Mouse (Mus musculus) forebrain, embryonic 14.5 days (tissue): Measurements from ENCODE around the gene Bche. TPM values are rescaled to one million over a fixed set of nuclear protein-coding genes. Genes with fewer than 3 reads are reported as not detected.

Experiments used
- ATAC-seq: fragments of 200-750 bp; cut with Nextera tagmentation; 2 replicates; pipeline ENCODE4 v1.8.0; 2017; ENCODE audit warnings: mild to moderate bottlenecking, moderate library complexity
- DNase-seq: peaks from one replicate; pipeline ENCODE4 v3.0.0-alpha.2; 2015; ENCODE audit warnings: low spot score
- H3K27ac ChIP-seq: fragments of 300-500 bp; sonication (generic); 2 replicates; pipeline ENCODE4 v1.5.1; 2014; ENCODE audit warnings: low read depth, mild to moderate bottlenecking, control low read depth, low read length, moderate library complexity
- H3K27me3 ChIP-seq: fragments of 300-500 bp; sonication (generic); replicated peaks from 2 replicates; pipeline ENCODE4 v1.6.1; 2014; ENCODE audit warnings: low read length, control low read depth, mixed read lengths; ENCODE audit not compliant: control insufficient read depth, insufficient read depth
- H3K36me3 ChIP-seq: fragments of 300-500 bp; sonication (generic); 2 replicates; pipeline ENCODE4 v1.6.1; 2014; ENCODE audit warnings: low read length, control low read depth; ENCODE audit not compliant: control insufficient read depth, insufficient read depth
- H3K4me1 ChIP-seq: fragments of 300-500 bp; sonication (generic); 2 replicates; pipeline ENCODE4 v1.6.1; 2014; ENCODE audit warnings: antibody characterized with exemption, low read length, control low read depth; ENCODE audit not compliant: control insufficient read depth, insufficient read depth
- H3K4me2 ChIP-seq: fragments of 300-500 bp; sonication (generic); 2 replicates; pipeline ENCODE4 v1.6.1; 2014; ENCODE audit warnings: mild to moderate bottlenecking, control low read depth, low read length
- H3K4me3 ChIP-seq: fragments of 300-500 bp; sonication (generic); 2 replicates; pipeline ENCODE4 v1.5.1; 2014; ENCODE audit warnings: low read depth, low read length, control low read depth
- H3K9ac ChIP-seq: fragments of 300-500 bp; sonication (generic); 2 replicates; pipeline ENCODE4 v1.6.1; 2014; ENCODE audit warnings: mild to moderate bottlenecking, low read length, control low read depth, moderate library complexity
- H3K9me3 ChIP-seq: fragments of 300-500 bp; sonication (generic); replicated peaks from 2 replicates; pipeline ENCODE4 v1.6.1; 2016; ENCODE audit warnings: low read length, control low read depth, mixed read lengths; ENCODE audit not compliant: control insufficient read depth
- WGBS: fragments of 180-500 bp; shearing (Covaris S2); extraction: QIAGEN DNeasy Blood & Tissue Kit; methylation state at CpG from one replicate; pipeline ENCODE4 v1.1.7; 2014; 5-methylcytosine and 5-hydroxymethylcytosine counted together
- polyA plus RNA-seq: library from polyadenylated mRNA; unstranded; fragments of >200 nt; fragmentation: Nextera tagmentation; extraction: Ambion mirVana; gene quantifications from 2 replicates; pipeline ENCODE4 v1.2.1, GENCODE M21; 2014

The Bche gene
- polyA plus RNA-seq, 1 experiment from 2014 or later: 1.3 TPM

- H3K27me3 ChIP-seq: no peaks in the 10 kb centered on the region
- H3K36me3 ChIP-seq: no peaks in the 10 kb centered on the region
- H3K4me1 ChIP-seq: no peaks in the 10 kb centered on the region
- no peak overlapping the region for H3K4me2 ChIP-seq
- 41% methylated on average over 1 of the region's 1 CpGs for WGBS
- ATAC-seq (no peak), DNase-seq (no peak)
- H3K4me3 ChIP-seq: no peak overlapping the region
- no peak overlapping the region for H3K27ac ChIP-seq
- H3K9me3 ChIP-seq: no peaks in the 10 kb centered on the region
- H3K9ac ChIP-seq: no peak overlapping the region
Measured at GRCm38 (mm10) chr3:73706544-73706943, 1.7 kb downstream of the Bche start.

GRCm38 (mm10) chr3:73698889-73699288 is 9.3 kb downstream of the Bche start:
- H3K27me3 ChIP-seq: no peaks in the 10 kb centered on the region
- H3K4me2 ChIP-seq: no peak overlapping the region
- ATAC-seq (no peak), DNase-seq (no peak)
- H3K9ac ChIP-seq: no peak overlapping the region
- WGBS: 87% methylated on average over 1 of the region's 1 CpGs
- no peaks in the 10 kb centered on the region for H3K9me3 ChIP-seq
- no peak overlapping the region for H3K4me3 ChIP-seq
- no peak overlapping the region for H3K27ac ChIP-seq
- no peaks in the 10 kb centered on the region for H3K36me3 ChIP-seq
- H3K4me1 ChIP-seq: no peaks in the 10 kb centered on the region

GRCm38 (mm10) chr3:73673333-73673732 is 34.9 kb downstream of the Bche start:
- no peaks in the 10 kb centered on the region for H3K27me3 ChIP-seq
- H3K4me2 ChIP-seq: no peak overlapping the region
- no peak overlapping the region for H3K27ac ChIP-seq
- DNase-seq: no peak
- no peak overlapping the region for H3K4me3 ChIP-seq
- no peak overlapping the region for H3K9ac ChIP-seq
- H3K36me3 ChIP-seq: no peaks in the 10 kb centered on the region
- H3K9me3 ChIP-seq: no peaks in the 10 kb centered on the region
- no peak for ATAC-seq
- 80% methylated on average over 1 of the region's 1 CpGs for WGBS
- H3K4me1 ChIP-seq: no peaks in the 10 kb centered on the region

- no peak overlapping the region for H3K4me2 ChIP-seq
- ATAC-seq (no peak), DNase-seq (no peak)
- no peaks in the 10 kb centered on the region for H3K4me1 ChIP-seq
- H3K9ac ChIP-seq: no peak overlapping the region
- no peaks in the 10 kb centered on the region for H3K9me3 ChIP-seq
- H3K27ac ChIP-seq: no peak overlapping the region
- 86% methylated on average over 5 of the region's 5 CpGs for WGBS
- no peaks in the 10 kb centered on the region for H3K36me3 ChIP-seq
- H3K27me3 ChIP-seq: no peaks in the 10 kb centered on the region
- no peak overlapping the region for H3K4me3 ChIP-seq
Measured at GRCm38 (mm10) chr3:73668172-73668571, 40.0 kb downstream of the Bche start.

- ATAC-seq (no peak), DNase-seq (no peak)
- 95% methylated on average over 3 of the region's 3 CpGs for WGBS
Measured at GRCm38 (mm10) chr3:73667245-73668131, 40.7 kb downstream of the Bche start.

GRCm38 (mm10) chr3:73650281-73650680 is 57.9 kb downstream of the Bche start:
- H3K4me3 ChIP-seq: no peak overlapping the region
- no peaks in the 10 kb centered on the region for H3K9me3 ChIP-seq
- H3K36me3 ChIP-seq: no peaks in the 10 kb centered on the region
- DNase-seq (no peak), ATAC-seq (no peak)
- no peak overlapping the region for H3K27ac ChIP-seq
- no peak overlapping the region for H3K4me2 ChIP-seq
- H3K27me3 ChIP-seq: no peaks in the 10 kb centered on the region
- H3K4me1 ChIP-seq: no peaks in the 10 kb centered on the region
- H3K9ac ChIP-seq: no peak overlapping the region

More at GRCm38 (mm10) chr3:73667245-73668131, 40.7 kb downstream of the Bche start:
- no peak overlapping the region for H3K27ac ChIP-seq
- H3K4me2 ChIP-seq: no peak overlapping the region
- H3K9me3 ChIP-seq: no peaks in the 10 kb centered on the region
- no peak overlapping the region for H3K4me3 ChIP-seq
- no peak overlapping the region for H3K9ac ChIP-seq
- no peaks in the 10 kb centered on the region for H3K4me1 ChIP-seq
- H3K36me3 ChIP-seq: no peaks in the 10 kb centered on the region
- no peaks in the 10 kb centered on the region for H3K27me3 ChIP-seq

GRCm38 (mm10) chr3:73647064-73647463 is 61.2 kb downstream of the Bche start:
- Histone ChIP-seq H3K27me3 (no peaks in the 10 kb centered on the region), H3K4me1 (no peaks in the 10 kb centered on the region), H3K36me3 (no peaks in the 10 kb centered on the region), H3K27ac (no peak overlapping the region), H3K9me3 (no peaks in the 10 kb centered on the region), H3K4me2 (no peak overlapping the region), H3K4me3 (no peak overlapping the region), H3K9ac (no peak overlapping the region)
- WGBS: 82% methylated on average over 2 of the region's 2 CpGs
- DNase-seq: no peak
- ATAC-seq: no peak

- no peak overlapping the region for H3K27ac ChIP-seq
- H3K9ac ChIP-seq: no peak overlapping the region
- H3K9me3 ChIP-seq: no peaks in the 10 kb centered on the region
- H3K36me3 ChIP-seq: no peaks in the 10 kb centered on the region
- H3K4me1 ChIP-seq: no peaks in the 10 kb centered on the region
- no peak for ATAC-seq
- 81% methylated on average over 2 of the region's 2 CpGs for WGBS
- no peak for DNase-seq
- no peak overlapping the region for H3K4me2 ChIP-seq
- no peak overlapping the region for H3K4me3 ChIP-seq
- H3K27me3 ChIP-seq: no peaks in the 10 kb centered on the region
Measured at GRCm38 (mm10) chr3:73611421-73611820, 96.8 kb downstream of the Bche start.

GRCm38 (mm10) chr3:73591757-73592533 is 116.3 kb downstream of the Bche start:
- no peaks in the 10 kb centered on the region for H3K9me3 ChIP-seq
- peak; percentile 4 for DNase-seq
- H3K4me3 ChIP-seq: no peak overlapping the region
- no peak overlapping the region for H3K4me2 ChIP-seq
- 69% methylated on average over 5 of the region's 5 CpGs for whole genome bisulfite sequencing
- no peak overlapping the region for H3K9ac ChIP-seq
- no peaks in the 10 kb centered on the region for H3K4me1 ChIP-seq
- ATAC-seq: no peak
- H3K27ac ChIP-seq: no peak overlapping the region
- no peaks in the 10 kb centered on the region for H3K27me3 ChIP-seq
- H3K36me3 ChIP-seq: no peaks in the 10 kb centered on the region
